Mouse (Mus musculus) intestine, embryonic 15.5 days (tissue): ENCODE measurements around the gene Zfand2b. TPM values are rescaled to one million over a fixed set of nuclear protein-coding genes. Genes with fewer than 3 reads are reported as not detected.

Experiments used
- ATAC-seq: fragments of 200-750 bp; cut with Nextera tagmentation; 2 replicates; pipeline ENCODE4 v1.8.0; 2017; ENCODE audit warnings: moderate TSS enrichment, moderate library complexity
- H3K27ac ChIP-seq: fragments of 300-500 bp; sonication (generic); 2 replicates; pipeline ENCODE4 v1.5.1; 2015; ENCODE audit warnings: mild to moderate bottlenecking, inconsistent platforms
- H3K27me3 ChIP-seq: fragments of 300-500 bp; sonication (generic); replicated peaks from 2 replicates; pipeline ENCODE4 v1.6.1; 2015; ENCODE audit warnings: inconsistent platforms
- H3K36me3 ChIP-seq: fragments of 300-500 bp; sonication (generic); 2 replicates; pipeline ENCODE4 v1.6.1; 2015; ENCODE audit warnings: inconsistent platforms
- H3K4me1 ChIP-seq: fragments of 300-500 bp; sonication (generic); replicated peaks from 2 replicates; pipeline ENCODE4 v1.6.1; 2015; ENCODE audit warnings: inconsistent platforms
- H3K4me2 ChIP-seq: fragments of 300-500 bp; sonication (generic); replicated peaks from 2 replicates; pipeline ENCODE4 v1.6.1; 2015; ENCODE audit warnings: mild to moderate bottlenecking, inconsistent platforms
- H3K4me3 ChIP-seq: fragments of 300-500 bp; sonication (generic); replicated peaks from 2 replicates; pipeline ENCODE4 v1.5.1; 2015; ENCODE audit warnings: inconsistent platforms
- H3K9ac ChIP-seq: fragments of 300-500 bp; sonication (generic); 2 replicates; pipeline ENCODE4 v1.6.1; 2015; ENCODE audit warnings: inconsistent platforms
- H3K9me3 ChIP-seq: fragments of 300-500 bp; sonication (generic); 2 replicates; pipeline ENCODE4 v1.6.1; 2016; ENCODE audit warnings: inconsistent platforms
- WGBS: fragments of 180-500 bp; shearing (Covaris S2); methylation state at CpG from one replicate; pipeline ENCODE4 v1.1.7; 2015; 5-methylcytosine and 5-hydroxymethylcytosine counted together
- polyA plus RNA-seq: library from polyadenylated mRNA; unstranded; fragments of >200 nt; fragmentation: Nextera tagmentation; extraction: Ambion mirVana; gene quantifications from 2 replicates; pipeline ENCODE4 v1.2.1, GENCODE M21; 2015

Zfand2b gene
- polyA plus RNA-seq, 1 experiment from 2014 or later = 45.6 TPM

DNA sequence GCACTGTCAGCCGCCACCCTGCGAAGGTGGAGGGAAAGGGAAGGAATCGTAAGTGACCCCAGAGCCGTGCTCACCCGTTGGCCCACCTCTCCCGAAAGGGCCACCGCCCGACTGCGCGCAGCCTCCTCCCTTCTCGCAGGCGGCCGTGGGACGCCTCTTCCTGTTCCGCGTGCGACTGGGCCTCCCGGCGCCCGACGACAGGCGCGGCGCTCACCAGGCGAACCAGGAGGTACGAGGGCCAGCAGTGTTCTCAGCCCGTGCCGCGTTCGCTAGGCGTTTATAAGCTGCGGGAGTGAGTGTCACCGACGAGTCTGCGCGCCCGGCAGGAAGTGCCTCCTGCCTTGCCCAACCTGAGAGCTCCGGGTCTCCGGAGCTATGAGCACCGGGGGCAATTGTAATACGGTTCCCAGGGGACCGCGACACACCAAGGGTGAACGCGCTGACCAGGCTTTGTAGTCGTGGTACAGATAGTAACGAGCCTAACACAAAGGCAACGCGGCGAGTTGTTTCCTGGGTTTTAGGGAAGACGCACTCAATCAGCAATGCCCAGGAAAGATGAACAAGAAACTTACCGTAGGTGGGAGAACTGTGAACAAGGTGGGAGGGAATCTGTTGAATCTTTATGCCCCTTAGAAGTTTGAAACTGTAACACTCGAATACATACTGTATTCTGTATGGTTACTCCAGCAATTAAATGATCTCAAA is 26.8 kb upstream of the Zfand2b start:
- Histone ChIP-seq H3K4me2 (peak overlapping the region; percentile 89), H3K9me3 (no peaks in the 10 kb centered on the region), H3K36me3 (peaks cover 26% of the 10 kb centered on the region), H3K27me3 (no peaks in the 10 kb centered on the region), H3K27ac (peak overlapping the region; percentile 98), H3K4me1 (peaks cover 17% of the 10 kb centered on the region; the same call in 1 of the 2 replicates), H3K9ac (peak overlapping the region; percentile 96), H3K4me3 (peak overlapping the region; percentile 98)
- peak; percentile 65 for ATAC-seq
- under 1% methylated on average over 53 of the region's 53 CpGs for WGBS

DNA sequence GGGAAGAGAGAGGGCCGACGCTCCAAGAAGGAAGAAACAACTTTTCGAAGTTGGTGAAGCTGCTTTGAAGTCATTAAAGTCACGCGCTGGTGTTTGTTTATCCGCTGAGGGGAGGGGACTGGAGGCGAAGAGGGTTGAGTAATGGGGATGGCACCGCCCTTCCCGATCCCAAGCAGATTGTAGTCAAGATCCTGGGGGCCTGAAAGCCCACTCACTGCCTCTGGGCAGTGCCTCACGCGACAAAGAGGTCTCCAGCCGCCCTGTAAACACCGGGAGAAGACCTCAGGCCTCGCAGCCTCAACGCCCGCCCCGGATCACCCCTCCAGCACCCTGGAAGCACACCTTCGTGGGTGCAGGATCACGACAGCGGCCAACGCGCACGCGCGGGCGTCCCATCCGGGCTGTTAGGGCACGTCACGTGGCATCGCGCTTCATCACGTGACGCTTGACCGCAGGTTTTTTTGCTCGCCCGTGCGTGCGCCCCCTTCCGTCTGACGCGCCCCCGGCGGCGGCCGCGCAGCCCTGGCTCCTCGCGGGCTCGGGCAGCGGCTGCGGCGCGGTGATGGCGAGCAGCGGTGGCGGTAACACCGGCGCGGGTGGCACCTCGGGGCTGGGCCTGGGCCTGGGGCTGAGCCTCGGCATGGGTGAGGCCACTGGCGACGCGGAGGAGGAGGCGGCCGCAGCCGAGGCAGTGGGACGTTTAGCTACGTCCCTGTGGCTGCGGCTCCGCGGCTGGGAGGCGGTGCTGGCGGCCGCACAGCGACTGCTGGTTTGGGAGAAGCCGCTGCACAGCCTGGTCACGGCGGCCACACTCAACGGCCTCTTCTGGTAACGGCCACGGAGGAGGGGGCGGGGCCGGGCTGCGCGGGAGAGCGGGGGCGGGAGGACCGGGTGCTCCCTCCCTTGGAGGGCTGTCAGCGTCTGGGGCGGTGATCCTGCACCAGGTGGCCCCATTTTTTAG is 25.9 kb upstream of the Zfand2b start, which contains the start of the genes Cnppd1 and Retreg2:
TSS of gene Cnppd1 (minus strand) at position 411 of the 961 bp plus-strand sequence.
TSS of gene Retreg2 (plus strand) at position 478 of the 961 bp plus-strand sequence.
- no peaks in the 10 kb centered on the region for H3K9me3 ChIP-seq
- 0% methylated on average over 90 of the region's 91 CpGs for WGBS
- peaks cover 17% of the 10 kb centered on the region; the same call in 1 of the 2 replicates for H3K4me1 ChIP-seq
- H3K9ac ChIP-seq = peak within 1 kb of the TSS; percentile 96
- H3K4me2 ChIP-seq = peak within 1 kb of the TSS; percentile 89
- H3K36me3 ChIP-seq = peaks cover 29% of the 10 kb centered on the region
- H3K4me3 ChIP-seq = peak within 1 kb of the TSS; percentile 98
- peak; percentile 94 for ATAC-seq
- no peaks in the 10 kb centered on the region for H3K27me3 ChIP-seq
- peak within 1 kb of the TSS; percentile 98 for H3K27ac ChIP-seq

DNA sequence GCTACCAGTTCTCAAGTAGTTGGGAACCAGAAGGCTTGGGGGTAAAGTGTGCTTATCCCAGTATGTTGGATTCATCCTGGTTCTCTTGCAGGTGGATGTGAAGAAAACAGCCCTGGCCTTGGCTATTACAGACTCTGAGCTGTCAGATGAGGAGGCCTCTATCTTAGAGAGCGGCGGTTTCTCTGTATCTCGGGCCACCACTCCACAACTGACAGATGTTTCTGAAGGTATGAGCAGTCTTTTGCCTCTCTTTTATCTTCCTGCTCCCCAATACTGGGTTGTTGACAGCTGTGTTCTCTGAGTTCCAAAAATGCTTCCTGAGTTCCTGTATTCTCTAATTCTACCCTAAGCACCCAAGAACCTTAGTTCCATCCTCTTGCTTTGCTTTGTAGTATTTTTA is 22.9 kb upstream of the Zfand2b start:
- Histone ChIP-seq H3K4me2 (no peak overlapping the region), H3K36me3 (peaks cover 26% of the 10 kb centered on the region), H3K4me1 (peaks cover 17% of the 10 kb centered on the region; the same call in 1 of the 2 replicates), H3K27ac (no peak overlapping the region), H3K9ac (no peak overlapping the region), H3K9me3 (no peaks in the 10 kb centered on the region), H3K4me3 (no peak overlapping the region), H3K27me3 (no peaks in the 10 kb centered on the region)
- 95% methylated on average over 3 of the region's 3 CpGs for WGBS
- ATAC-seq = no peak

DNA sequence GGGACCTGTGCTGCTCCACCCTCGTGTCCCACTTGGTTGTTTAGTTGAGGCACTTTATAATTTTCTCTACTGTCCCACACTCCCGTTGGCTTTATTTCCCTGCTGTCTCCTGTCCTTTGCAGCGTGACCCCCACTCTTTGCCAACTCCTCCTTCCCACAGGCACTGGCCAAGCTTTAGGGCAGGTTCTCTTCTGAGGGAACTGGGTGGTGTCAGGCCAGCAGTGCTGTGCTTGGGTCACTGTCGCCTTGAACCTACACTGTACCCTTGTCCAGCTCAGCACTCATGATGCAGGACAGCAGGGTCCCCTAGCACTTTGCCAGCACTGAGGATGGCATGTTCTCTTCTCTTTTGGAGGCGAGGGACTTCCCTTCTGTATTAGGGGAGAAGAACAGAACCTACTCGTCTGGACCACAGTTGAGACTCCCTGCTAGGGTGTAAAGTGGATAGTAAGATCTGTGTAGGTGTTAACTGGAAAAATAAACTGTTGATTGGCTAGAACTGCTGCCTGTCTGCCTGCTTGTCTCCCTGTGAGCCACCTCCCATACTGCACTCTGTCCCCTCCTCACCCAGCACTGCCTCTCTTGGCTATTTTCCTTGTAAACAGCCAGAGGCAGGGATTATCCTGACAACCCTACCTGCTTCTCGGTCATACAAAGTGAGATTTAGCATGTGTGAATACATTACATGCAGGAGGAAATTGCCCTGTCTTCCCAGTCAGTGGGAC is 20.9 kb upstream of the Zfand2b start:
- peaks cover 26% of the 10 kb centered on the region for H3K36me3 ChIP-seq
- no peak for ATAC-seq

DNA sequence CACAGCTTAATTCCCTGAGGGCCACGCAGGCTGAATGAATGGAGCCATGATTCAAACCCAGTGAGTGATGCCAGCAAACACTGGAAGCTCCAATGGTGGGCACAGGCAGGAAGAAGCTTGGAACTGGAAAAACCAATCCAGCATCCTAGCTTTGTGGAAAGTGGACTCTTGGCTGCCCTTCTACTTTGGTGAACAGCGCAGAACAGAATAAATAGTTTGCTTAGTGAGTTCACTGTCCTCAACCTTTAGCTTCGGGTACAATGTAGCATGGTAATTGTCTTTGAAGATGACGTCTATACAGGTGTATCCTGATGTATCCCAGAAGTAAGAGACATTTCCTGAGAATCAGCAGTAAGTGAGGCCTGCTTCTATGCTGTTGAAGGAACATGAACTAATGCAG is 19.7 kb upstream of the Zfand2b start:
- H3K27ac ChIP-seq = no peak overlapping the region
- no peak overlapping the region for H3K4me3 ChIP-seq
- H3K27me3 ChIP-seq = no peaks in the 10 kb centered on the region
- H3K9ac ChIP-seq = no peak overlapping the region
- H3K9me3 ChIP-seq = no peaks in the 10 kb centered on the region
- H3K4me2 ChIP-seq = no peak overlapping the region
- 86% methylated on average over 4 of the region's 4 CpGs for WGBS
- peaks cover 26% of the 10 kb centered on the region for H3K36me3 ChIP-seq
- ATAC-seq = no peak
- peaks cover 7% of the 10 kb centered on the region; the same call in 1 of the 2 replicates for H3K4me1 ChIP-seq

More for the DNA sequence above, 20.9 kb upstream of the Zfand2b start:
- H3K4me2 ChIP-seq = no peak overlapping the region
- H3K4me3 ChIP-seq = no peak overlapping the region
- H3K9me3 ChIP-seq = no peaks in the 10 kb centered on the region
- no peak overlapping the region for H3K9ac ChIP-seq
- 80% methylated on average over 7 of the region's 7 CpGs for WGBS
- no peaks in the 10 kb centered on the region for H3K27me3 ChIP-seq
- H3K4me1 ChIP-seq = peaks cover 12% of the 10 kb centered on the region; the same call in 1 of the 2 replicates
- H3K27ac ChIP-seq = no peak overlapping the region

DNA sequence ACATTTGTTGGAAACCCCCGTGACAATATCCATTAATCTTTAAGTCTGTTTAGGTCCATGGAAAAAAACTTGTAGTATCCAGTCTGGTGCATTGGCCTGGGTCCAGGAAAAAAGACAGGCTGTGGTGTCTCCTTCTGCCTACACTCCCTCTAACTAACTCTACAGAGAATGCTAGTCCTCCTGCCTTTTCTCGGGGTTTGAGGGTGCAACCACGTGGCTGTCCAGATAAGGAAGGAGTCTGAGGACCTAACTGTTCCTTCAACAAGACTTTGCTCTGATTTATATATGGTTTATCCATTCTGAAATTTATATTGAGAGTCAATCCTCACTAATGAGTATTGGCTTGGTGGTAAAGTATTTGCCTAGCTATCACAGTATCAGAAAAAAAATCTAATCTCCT is 12.6 kb upstream of the Zfand2b start:
- no peak overlapping the region for H3K4me2 ChIP-seq
- no peaks in the 10 kb centered on the region for H3K27me3 ChIP-seq
- H3K9me3 ChIP-seq = no peaks in the 10 kb centered on the region
- WGBS = 33% methylated on average over 3 of the region's 3 CpGs
- no peak overlapping the region for H3K9ac ChIP-seq
- H3K4me3 ChIP-seq = no peak overlapping the region
- no peaks in the 10 kb centered on the region for H3K36me3 ChIP-seq
- H3K4me1 ChIP-seq = no peaks in the 10 kb centered on the region
- no peak overlapping the region for H3K27ac ChIP-seq
- ATAC-seq = no peak

DNA sequence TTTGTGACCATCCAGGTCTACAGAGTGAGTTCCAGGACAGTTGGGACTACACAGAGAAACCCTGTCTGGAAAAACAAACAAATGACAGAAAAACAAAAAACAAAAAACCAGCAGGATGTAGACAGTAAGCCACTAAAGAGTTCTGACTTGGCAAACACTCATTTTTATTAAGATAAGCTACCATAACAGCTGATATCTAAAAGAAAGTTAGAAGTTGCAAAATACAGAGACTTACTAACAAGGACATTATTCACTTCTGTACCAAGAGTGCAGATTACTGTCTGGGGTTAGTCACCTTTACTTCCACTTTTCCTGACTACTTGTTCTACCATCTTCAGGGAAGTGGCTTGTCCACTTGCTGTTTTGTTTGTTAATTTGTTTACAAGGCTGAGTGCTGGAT is 9.5 kb upstream of the Zfand2b start:
- H3K9me3 ChIP-seq = no peaks in the 10 kb centered on the region
- no peak overlapping the region for H3K9ac ChIP-seq
- H3K4me2 ChIP-seq = no peak overlapping the region
- H3K4me1 ChIP-seq = no peaks in the 10 kb centered on the region
- ATAC-seq = no peak
- no peak overlapping the region for H3K4me3 ChIP-seq
- H3K27ac ChIP-seq = no peak overlapping the region
- no peaks in the 10 kb centered on the region for H3K27me3 ChIP-seq
- no peaks in the 10 kb centered on the region for H3K36me3 ChIP-seq

DNA sequence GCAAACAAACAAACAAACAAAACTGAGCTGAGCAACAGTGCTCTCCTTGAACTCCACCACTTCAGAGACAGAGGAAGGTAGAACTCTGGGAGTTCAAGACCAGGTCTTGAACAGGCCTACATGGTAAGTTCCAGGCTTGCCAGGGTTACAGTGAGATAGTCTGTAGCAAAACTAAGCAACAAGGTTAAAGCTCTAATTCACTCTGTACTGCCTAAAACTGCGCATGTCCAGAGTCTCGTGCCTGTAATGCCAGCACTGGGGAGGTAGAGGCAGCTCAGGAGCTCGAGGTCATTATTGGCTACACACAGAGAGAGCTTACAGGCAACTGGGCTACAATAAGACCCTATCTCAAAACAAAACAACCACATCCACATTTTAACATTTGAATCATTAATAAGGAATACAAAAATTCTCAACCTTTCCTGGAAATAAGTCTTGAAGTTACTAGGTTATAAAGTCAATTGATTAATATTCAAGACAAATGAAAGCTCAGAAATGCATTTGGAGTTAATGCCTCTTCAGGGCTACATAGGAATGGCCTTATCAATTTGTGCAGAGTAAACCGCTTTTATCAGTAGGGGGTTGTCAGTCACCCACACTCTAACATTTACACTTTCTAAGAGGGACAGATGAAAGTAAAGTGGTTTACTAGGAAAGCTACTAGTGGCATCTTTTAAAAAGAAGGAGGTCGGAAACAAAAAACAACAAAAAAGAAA is 8.7 kb upstream of the Zfand2b start:
- no peaks in the 10 kb centered on the region for H3K36me3 ChIP-seq
- H3K4me3 ChIP-seq = no peak overlapping the region
- ATAC-seq = no peak
- H3K9me3 ChIP-seq = no peaks in the 10 kb centered on the region
- no peak overlapping the region for H3K9ac ChIP-seq
- no peaks in the 10 kb centered on the region for H3K4me1 ChIP-seq
- 65% methylated on average over 5 of the region's 5 CpGs for WGBS
- H3K27me3 ChIP-seq = no peaks in the 10 kb centered on the region
- H3K27ac ChIP-seq = no peak overlapping the region
- H3K4me2 ChIP-seq = no peak overlapping the region

DNA sequence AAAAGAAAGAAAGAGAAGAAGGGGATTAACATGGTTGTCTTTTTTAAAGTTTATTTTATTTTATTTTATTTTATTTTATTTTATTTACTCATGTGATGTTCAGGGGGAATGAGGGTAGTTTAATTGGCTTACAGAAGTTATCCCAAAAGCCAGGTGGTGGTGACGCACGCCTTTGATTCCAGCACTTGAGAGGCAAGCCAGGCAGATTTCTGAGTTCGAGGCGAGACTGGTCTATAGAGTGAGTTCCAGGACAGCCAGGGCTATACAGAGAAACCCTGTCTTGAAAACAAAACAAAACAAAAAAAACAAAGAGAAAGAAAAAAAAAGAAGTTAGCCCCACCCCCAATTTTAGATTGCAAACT is 8.2 kb upstream of the Zfand2b start:
- H3K27me3 ChIP-seq = no peaks in the 10 kb centered on the region
- no peak overlapping the region for H3K27ac ChIP-seq
- no peak for ATAC-seq
- H3K4me3 ChIP-seq = no peak overlapping the region
- no peak overlapping the region for H3K4me2 ChIP-seq
- no peaks in the 10 kb centered on the region for H3K36me3 ChIP-seq
- H3K4me1 ChIP-seq = no peaks in the 10 kb centered on the region
- no peaks in the 10 kb centered on the region for H3K9me3 ChIP-seq
- WGBS = 76% methylated on average over 4 of the region's 4 CpGs
- no peak overlapping the region for H3K9ac ChIP-seq

DNA sequence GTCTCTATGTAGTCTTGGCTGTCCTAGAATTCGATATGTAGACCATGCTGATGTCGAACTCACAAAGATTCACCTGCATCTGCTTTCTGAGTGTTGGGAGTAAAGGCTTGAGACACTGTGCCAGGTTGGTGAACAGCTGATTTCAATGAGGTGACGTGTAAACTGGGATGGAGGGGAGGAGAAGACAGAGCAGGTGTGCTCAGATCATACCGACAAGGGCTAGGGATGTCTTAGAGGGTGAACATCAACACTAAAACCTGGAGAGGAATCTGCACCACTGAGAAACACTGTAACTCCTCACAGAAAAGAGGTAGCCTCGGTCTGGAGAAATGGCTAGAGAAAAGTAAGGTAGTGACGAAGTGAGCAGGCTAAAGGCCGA is 364 bp upstream of the Zfand2b start:
- peak; percentile 34 for ATAC-seq
- 6% methylated on average over 7 of the region's 7 CpGs for WGBS
- Histone ChIP-seq H3K4me3 (peak overlapping the region; percentile 67), H3K36me3 (peaks cover 19% of the 10 kb centered on the region), H3K9ac (no peak overlapping the region), H3K4me2 (peak overlapping the region; percentile 86), H3K4me1 (peaks cover 9% of the 10 kb centered on the region), H3K27me3 (no peaks in the 10 kb centered on the region), H3K9me3 (no peaks in the 10 kb centered on the region), H3K27ac (peak overlapping the region; percentile 81; the same call in 1 of the 2 replicates)

DNA sequence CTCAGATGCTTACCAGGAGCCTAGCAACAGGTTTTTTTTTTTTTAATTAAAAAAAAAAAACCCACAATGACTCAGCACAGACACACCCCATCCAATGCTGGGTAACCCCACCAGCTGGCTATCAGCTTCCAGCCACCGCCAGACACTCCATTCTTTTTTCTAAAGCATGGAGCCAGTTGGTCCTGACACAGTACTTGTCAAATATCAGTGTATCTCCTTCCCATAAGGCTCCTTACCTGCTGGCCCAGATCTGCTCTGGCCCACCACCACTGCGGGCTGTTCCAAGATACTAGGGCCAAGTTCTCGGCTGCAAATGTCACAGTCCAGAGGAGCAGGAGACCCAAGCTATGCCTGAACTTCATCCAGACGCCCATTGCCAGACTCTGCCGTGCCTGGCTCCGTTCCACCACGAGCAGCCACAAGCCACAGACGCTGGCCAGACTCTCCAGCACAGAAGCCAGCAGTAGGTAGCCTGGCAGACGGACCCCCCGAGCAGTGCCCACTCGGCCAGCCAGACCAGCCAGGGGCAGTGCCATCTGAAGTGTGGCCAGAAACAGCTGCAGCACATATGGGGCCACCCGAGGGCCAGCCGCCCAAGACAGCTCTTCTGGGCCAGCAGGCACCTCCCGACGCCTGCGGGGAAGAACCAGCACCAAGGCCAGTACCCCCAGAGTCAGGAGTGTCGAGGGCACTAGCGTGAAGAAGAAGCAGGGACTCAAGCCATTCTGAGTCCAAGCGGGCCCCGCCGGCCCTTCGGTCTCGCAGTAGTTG is 11.1 kb downstream of the Zfand2b start:
- Histone ChIP-seq H3K9ac (peak overlapping the region; percentile 63), H3K27ac (no peak overlapping the region), H3K27me3 (no peaks in the 10 kb centered on the region), H3K4me3 (peak overlapping the region; percentile 64), H3K9me3 (no peaks in the 10 kb centered on the region), H3K36me3 (peaks cover 27% of the 10 kb centered on the region), H3K4me2 (peak overlapping the region; percentile 95), H3K4me1 (peaks cover 20% of the 10 kb centered on the region)
- 8% methylated on average over 23 of the region's 23 CpGs for WGBS
- ATAC-seq = peak; percentile 64
